ENCODE assay signal across 9 mouse cellular contexts in the genomic region with DNA sequence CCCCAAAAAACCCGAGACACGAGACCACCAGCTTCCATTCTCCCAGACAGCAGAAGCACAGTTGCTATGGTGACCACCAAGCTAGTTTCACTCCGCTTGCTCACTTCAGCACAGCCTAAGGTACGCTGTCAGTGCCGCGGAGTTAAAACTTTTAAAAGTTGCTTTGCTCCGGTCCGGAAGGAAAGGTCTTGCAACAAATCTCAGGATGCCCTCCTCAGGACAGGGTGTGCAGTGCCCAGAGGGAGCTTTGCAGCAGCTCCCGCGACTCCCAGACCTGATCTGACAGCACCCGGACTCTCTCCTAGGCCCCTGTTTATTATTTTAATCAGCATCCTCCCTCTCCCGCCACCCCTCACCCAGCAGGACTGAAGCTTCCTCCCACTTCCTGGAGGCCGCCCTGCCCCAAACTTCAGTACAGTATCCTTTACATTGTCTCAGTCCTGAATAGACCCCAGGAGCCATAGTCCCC.
DNase-seq lines count a peak whose midpoint lies in the region; ATAC-seq lines count a peak whose summit lies in the region.
"Had no signal": no experiment of that assay in that cellular context is flagged by ENCODE, and none has a peak within 500 bp of the region (broad histone marks: within the 10 kb centered on the region; RNA-seq: fewer than 3 reads in every experiment).

No protein-coding gene starts in this region.

- no peaks in the 10 kb centered on the region for H3K9me3 ChIP-seq in heart, embryonic 15.5 days (replicated peaks)

- no peaks in the 10 kb centered on the region for H3K36me3 ChIP-seq in heart, embryonic 15.5 days

- peak overlapping the region; percentile 71 for H3K4me2 ChIP-seq in heart, embryonic 15.5 days

- peak overlapping the region; percentile 9; the same call in 1 of the 2 replicates for H3K27ac ChIP-seq in heart, embryonic 15.5 days

- WGBS in heart, embryonic 15.5 days: 1% methylated on average over 13 of the region's 13 CpGs

- H3K4me3 ChIP-seq in heart, embryonic 15.5 days: peak overlapping the region; percentile 45

- peak; percentile 74 for ATAC-seq in heart, embryonic 15.5 days (replicated peaks; ENCODE audit: insufficient number of reproducible peaks, insufficient read depth, low FRiP score, low read depth)

- H3K4me1 ChIP-seq in heart, embryonic 15.5 days (replicated peaks): peaks cover 20% of the 10 kb centered on the region

- no peaks in the 10 kb centered on the region for H3K27me3 ChIP-seq in heart, embryonic 15.5 days
- H3K27me3 ChIP-seq: CH12.LX had no signal

- intact Hi-C loops in heart, postnatal 25 days (cut with DNase I): no loop called here

- peak; percentile 91 for DNase-seq in heart, adult 11 months
- no peak for DNase-seq in heart, postnatal 25 days (ENCODE audit: low spot score)
- DNase-seq in embryo, embryonic 9.5 days (ENCODE audit: extremely low spot score): peak; percentile 69
- DNase-seq in kidney, postnatal 10 days: peak; percentile 53
- DNase-seq in lung, postnatal 25 days (ENCODE audit: low spot score): peak; percentile 23
- peak; percentile 65 to 81 for DNase-seq in right cerebral cortex, postnatal 10 days (ENCODE audit: low spot score in 2 of 2)
- no peak for DNase-seq in c-Kit-positive CD71-positive TER-119-positive erythroid progenitor cells, embryonic 14.5 days (ENCODE audit: low spot score)

- H3K9ac ChIP-seq in heart, embryonic 15.5 days: peak overlapping the region; percentile 47

Comparison
In these comparisons a context has a peak if more than half of its experiments do, and no peak if none do; other contexts are left out.
1. DNase-seq: peak in heart, adult 11 months (single experiment), embryo, embryonic 9.5 days (single experiment), kidney, postnatal 10 days (single experiment), lung, postnatal 25 days (single experiment) and right cerebral cortex, postnatal 10 days (2 of 2); none in heart, postnatal 25 days (single experiment) and c-Kit-positive CD71-positive TER-119-positive erythroid progenitor cells, embryonic 14.5 days (single experiment).